Mouse (Mus musculus): Measurements from ENCODE around the gene Fam19a1.

- TF ChIP-seq POLR2A (IDR thresholded peaks at IDR 0.05; ENCODE audit: borderline replicate concordance, insufficient read depth, low read length) (no peak), CTCF (IDR thresholded peaks at IDR 0.05; ENCODE audit: borderline replicate concordance, insufficient read depth, low read depth, low read length) (no peak)
Measured at GRCm38 (mm10) chr6:96098225-96098624, 14.7 kb upstream of the Fam19a1 start.
